In genomic region chr7:79313519-79314059, GRCm38 (mm10) we compare ENCODE assay signal across 8 mouse cellular contexts. TPM values are rescaled to one million over a fixed set of nuclear protein-coding genes. Genes with fewer than 3 reads are reported as not detected.
DNase-seq lines count a peak whose midpoint lies in the region; ATAC-seq lines count a peak whose summit lies in the region.

No protein-coding gene starts in this region.

- intact Hi-C loops in heart, postnatal 10 days (cut with DNase I): no loop called here
- intact Hi-C loops in heart, postnatal 36 days (cut with DNase I): loop anchor here (5.0 kb wide), 1 partner anchor 34 kb away; no protein-coding TSS in a partner anchor

- peak; percentile 62 for ATAC-seq in megakaryocyte-erythroid progenitor cell, adult 5-6 weeks (replicated peaks; ENCODE audit: low FRiP score, low TSS enrichment, poor library complexity, severe bottlenecking)

- peak; percentile 81 for DNase-seq in heart, adult 11 months
- no peak for DNase-seq in heart, postnatal 10 days
- peak; percentile 27 for DNase-seq in NIH3T3 (ENCODE audit: low read depth)
- peak; percentile 62 for DNase-seq in forelimb bud, embryonic 11.5 days (ENCODE audit: low read depth, low spot score)
- DNase-seq in cerebellum, postnatal 25 days: no peak
- no peak for DNase-seq in heart, postnatal 36 days
- DNase-seq in T-cell, adult 2 months (ENCODE audit: low spot score): no peak

RNA-seq across cellular contexts. Expression of gene Abhd2, which starts 40.6 kb away (rescaled TPM):
- total RNA-seq in heart, postnatal 10 days (2021): 10 to 100 TPM; 40.0 to 45.2 TPM
- total RNA-seq in megakaryocyte-erythroid progenitor cell, adult 5-6 weeks (2014; fragmentation: Nextera tagmentation): 23.6 and 25.4 TPM in 2 replicates
- 13.0 and 13.9 TPM in 2 replicates for total RNA-seq in megakaryocyte-erythroid progenitor cell, adult 5-6 weeks (2017)
- 10 to 100 TPM; 29.7 to 37.5 TPM for total RNA-seq in heart, postnatal 36 days (2021)

Comparison
In these comparisons a context has a peak if more than half of its experiments do, and no peak if none do; other contexts are left out.
1. DNase-seq: peak in heart, adult 11 months (single experiment), NIH3T3 (single experiment) and forelimb bud, embryonic 11.5 days (single experiment); none in heart, postnatal 10 days (0 of 2), cerebellum, postnatal 25 days (0 of 2), heart, postnatal 36 days (0 of 2) and T-cell, adult 2 months (single experiment).